Mouse (Mus musculus): ENCODE measurements around the gene Fdxacb1.

DNA sequence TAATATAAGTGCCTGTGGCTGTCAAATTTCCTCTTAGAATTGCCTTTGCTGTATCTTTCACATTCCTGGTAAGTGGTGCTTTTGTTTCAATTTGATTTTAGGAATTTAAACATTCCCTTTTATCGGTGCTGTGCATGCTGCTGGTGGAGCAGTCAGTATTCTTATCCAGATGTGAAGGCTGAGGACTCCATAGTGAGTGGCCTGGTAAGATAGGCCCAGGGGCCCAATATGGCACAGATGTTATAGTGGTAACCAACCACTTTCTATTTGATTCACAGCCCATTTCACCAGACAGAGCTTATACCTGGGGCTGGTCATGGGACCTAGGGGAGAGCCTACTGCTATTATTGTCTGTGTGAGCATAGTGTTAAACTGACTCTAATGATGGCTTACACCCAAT lies 48.5 kb downstream of the Fdxacb1 start:
- no peak for TF ChIP-seq TCF3 (IDR thresholded peaks at IDR 0.05; ENCODE audit: insufficient read length, low read depth)
- no peak for TF ChIP-seq POLR2A (IDR thresholded peaks at IDR 0.05; ENCODE audit: insufficient read length, low read depth)
- TF ChIP-seq POLR2AphosphoS2 (IDR thresholded peaks at IDR 0.05; ENCODE audit: insufficient read length, low read depth) = no peak
- no peak for TF ChIP-seq REST (IDR thresholded peaks at IDR 0.05; ENCODE audit: insufficient read depth, insufficient read length)
- TF ChIP-seq E2F4 (IDR thresholded peaks at IDR 0.05; ENCODE audit: insufficient read depth) = no peak
- TF ChIP-seq SRF (IDR thresholded peaks at IDR 0.05; ENCODE audit: control insufficient read depth, insufficient read length, low read depth) = no peak
- TF ChIP-seq MYOD1 (IDR thresholded peaks at IDR 0.05; ENCODE audit: control insufficient read depth in 1 of 3, insufficient read length in 2 of 3, low read depth in 2 of 3) = no peak
- TF ChIP-seq TCF12 (IDR thresholded peaks at IDR 0.05; ENCODE audit: insufficient read depth, poor library complexity, severe bottlenecking) = no peak

All from myocyte (in vitro differentiated cells).